Mouse (Mus musculus) E14TG2a.4 (cell line): ENCODE results near the gene Synrg.

ENCODE experiments used
- CTCF ChIP-seq: conservative IDR thresholded peaks from 2 replicates; pipeline ENCODE4 v1.5.1; 2014; ENCODE audit warnings: low read length
- NANOG ChIP-seq: IDR thresholded peaks from 2 replicates; pipeline ENCODE4 v1.6.1; 2014; ENCODE audit warnings: borderline replicate concordance, low read length, mixed read lengths

DNA sequence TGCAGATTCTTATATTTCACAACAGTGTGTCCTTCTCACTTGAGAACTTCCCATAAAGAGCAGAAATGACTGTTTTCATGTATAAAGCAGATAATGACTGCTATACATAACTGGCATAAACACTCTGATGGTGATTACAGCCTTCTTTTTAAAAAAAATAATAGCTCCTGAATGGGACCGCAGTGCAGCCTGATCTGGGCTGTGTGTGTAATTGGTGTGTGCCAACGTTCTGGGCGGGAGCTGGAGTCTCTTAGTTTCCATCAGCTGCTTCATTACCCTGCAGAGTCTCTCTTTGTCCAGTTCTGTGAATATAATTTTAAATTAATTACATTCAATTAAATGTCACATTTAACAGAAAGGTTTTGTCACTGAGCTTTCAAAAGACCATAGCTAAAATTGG is 34.8 kb downstream of the Synrg start:
- TF ChIP-seq CTCF, result no peak
- TF ChIP-seq NANOG, result no peak
